Mouse (Mus musculus): ENCODE measurements around the gene Thy1.

The Thy1 gene

DNA sequence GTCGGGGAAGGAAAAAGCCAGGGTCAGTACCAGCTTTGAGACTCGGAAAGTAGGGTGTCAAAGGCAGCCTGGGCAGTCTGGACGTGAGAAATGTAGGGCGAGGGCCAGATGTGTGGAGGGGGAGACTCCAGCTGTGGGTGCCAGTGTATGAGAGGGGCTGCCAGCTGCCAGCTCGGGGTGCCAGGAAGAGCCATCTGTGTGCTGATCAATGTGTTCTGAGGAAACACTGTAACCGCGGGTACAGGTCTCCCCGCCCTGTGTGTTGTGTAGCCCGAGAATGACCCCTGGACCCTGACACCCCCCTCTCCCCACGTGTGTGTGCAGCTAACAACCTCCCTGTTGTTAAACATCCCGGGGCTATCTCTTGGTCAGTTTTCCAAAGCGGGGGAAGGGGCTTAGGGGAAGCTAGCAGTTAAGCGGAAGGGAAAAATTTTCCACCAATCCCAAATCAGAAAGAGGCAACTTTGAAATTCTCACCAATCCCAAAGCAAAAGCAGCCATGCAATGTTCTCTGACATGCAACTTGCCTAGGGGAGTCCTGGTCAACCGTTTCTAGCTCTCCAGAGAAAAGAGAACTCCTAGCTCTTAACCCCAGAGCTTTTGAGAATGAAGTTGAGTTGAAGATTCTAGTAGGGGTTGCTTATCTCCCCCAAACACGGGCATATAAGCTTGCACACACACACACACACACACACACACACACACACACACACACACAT, 24.2 kb downstream of the Thy1 start:
- DNase-seq (ENCODE audit: low spot score): no peak

DNA sequence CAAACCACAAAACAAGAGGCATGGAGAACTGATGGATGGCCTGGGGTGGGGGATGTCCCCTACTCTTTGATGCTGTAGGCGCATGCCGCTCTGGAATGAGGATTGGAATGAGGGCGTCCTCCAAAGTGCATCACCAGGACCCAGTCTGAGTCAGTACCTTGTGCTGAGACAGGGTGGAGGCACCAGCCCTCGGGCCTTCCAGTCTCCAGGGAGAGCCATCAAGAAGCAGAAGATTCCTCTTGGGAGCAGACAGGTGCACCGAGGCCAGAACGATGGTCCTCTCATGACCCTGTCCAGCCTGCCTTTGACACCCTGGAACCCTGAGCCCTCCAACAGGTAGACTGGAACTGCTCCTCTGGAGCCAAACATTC, 24.8 kb downstream of the Thy1 start:
- DNase-seq (ENCODE audit: low spot score): no peak

DNA sequence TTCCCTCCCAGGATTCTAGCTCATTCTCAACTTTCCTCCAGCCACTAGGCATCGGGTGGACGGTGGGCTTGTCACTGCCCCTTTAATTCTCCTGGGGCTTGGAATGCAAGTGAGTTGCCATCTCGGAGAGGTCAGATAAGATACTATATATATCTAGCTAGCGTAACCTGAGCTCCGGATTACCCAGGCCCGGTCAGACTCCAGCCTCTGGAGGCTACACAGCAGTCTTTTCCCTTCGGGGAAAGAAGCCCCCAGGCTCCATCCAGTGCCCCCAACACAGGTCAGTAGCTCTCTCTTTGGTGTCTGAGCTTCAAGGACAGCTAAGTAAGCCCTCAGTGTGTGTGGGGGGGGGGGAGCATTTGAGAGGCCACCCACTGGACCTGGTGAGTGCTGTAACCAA, 26.1 kb downstream of the Thy1 start:
- DNase-seq (ENCODE audit: low spot score): no peak

DNA sequence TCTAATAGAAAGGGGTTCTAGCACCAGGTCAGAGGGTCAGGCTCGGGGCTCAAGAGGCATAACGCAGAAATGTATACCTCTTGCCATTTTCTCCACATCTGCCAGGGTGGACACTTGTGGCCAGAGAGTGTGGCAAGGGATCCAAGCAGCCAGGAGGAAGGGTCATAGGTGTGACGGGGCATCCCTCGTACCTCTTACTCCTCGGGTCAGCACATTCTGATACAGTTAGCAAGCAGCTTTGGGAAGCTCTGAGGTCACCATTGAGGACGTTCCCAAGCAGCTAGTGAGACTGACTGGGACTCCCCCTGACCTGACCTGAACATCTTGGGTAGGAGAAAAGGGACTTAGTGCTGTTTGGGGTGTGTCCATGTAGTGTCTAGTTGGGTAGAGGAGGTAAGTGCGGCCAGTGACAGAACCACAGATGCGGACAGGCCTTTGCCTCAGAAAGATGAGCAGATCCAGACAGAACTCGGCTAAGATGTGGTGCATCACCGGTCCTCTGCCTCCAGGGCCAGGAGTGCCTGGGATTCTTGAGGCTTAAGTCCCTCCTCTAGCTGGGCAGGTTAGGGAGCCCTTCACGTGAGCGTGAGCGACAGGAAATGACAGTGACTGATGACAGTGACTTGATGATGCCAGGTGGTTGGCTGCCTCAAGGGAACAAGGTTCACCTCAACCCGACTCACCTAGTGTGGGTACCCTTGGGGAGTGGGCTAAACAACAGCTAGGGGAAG, 27.1 kb downstream of the Thy1 start:
- no peak for DNase-seq (ENCODE audit: low spot score)

DNA sequence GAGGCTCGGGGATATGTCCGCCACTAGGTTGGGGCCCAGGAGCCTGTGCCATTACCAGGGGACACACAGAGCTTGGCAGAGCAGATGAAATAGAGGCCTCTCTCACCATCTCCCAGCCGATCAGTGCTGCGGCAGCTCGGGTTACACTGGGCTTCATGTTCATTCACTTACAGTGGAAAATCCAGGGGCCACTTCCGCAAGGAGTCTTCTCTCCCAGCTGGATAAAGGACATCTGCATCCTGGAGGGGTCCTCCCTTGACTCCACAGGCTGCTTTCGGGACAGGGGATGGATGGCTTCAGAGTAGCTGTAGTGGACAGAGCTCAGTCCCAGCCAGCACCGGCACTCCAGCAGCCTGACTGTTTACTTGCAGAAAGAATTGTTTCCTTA, 27.7 kb downstream of the Thy1 start:
- DNase-seq (ENCODE audit: low spot score): no peak

DNA sequence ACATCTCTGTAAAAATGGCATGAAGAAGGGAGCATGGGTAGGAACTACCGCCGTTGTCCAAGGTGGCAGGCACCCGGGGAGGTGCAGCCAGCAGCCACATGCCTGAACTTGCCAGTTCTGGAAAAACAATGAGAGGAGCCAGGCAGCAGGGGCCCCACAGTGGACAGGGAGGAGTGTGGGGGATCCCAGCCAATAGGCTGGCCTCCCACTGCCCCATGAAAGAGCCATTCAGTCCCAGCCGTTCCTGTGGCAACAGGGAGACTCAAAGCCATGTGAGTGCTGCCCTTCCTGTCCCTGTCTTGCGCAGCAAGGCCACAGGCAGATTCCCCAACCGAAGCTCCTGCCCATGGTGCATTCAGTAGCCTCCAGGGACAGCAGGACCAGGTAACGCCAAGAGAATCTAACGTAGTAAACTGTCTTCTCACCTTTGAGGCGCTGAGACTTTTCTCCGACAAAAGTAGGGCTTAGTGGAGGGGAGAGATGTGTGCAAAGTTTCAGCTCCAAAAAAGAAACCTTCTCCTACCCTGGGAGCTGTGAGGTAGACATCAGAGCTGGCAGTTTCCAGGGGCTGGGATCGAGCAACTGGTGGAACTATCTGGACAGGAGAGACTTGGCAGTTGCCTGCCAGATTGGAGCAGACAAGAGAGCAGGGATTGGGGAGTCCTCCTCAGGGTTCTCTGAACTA, 28.9 kb downstream of the Thy1 start:
- no peak for DNase-seq (ENCODE audit: low spot score)

DNA sequence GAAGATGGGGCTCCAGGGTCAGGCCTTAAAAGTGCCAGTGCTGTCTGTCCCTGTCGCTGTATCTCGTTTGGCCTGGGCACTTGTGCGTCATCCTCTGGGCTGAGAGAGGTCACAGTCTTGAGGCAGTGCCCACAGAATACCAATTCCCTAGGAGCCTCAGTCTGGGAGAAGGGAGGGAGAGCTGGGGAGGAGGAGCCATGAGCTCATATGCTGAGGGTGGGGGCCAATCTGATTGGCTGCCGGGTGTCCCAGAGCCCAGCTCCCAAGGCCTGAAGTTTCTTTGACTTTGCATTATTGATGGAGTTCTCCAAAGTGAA, 29.4 kb downstream of the Thy1 start:
- no peak for DNase-seq (ENCODE audit: low spot score)

DNA sequence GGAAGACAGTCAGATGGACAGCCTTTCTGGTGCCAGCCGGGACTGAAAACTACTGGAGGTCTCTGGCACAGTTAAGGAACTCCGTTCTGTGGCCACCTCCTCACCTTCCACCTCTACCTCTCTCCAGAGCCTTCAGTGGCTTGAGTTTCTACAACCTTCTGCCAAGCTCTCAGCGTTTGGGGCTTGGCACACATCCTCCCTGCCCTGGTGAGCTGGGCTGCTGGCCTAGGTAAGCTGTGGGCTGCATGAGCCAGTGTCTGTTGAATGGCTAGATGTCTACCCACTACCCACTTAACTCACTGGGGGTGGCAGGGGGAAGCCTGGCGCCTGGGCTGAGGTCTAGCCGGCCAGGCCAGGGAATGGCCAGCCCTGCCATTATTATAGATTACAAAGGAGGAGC, 29.9 kb downstream of the Thy1 start:
- DNase-seq (ENCODE audit: low spot score): no peak

DNA sequence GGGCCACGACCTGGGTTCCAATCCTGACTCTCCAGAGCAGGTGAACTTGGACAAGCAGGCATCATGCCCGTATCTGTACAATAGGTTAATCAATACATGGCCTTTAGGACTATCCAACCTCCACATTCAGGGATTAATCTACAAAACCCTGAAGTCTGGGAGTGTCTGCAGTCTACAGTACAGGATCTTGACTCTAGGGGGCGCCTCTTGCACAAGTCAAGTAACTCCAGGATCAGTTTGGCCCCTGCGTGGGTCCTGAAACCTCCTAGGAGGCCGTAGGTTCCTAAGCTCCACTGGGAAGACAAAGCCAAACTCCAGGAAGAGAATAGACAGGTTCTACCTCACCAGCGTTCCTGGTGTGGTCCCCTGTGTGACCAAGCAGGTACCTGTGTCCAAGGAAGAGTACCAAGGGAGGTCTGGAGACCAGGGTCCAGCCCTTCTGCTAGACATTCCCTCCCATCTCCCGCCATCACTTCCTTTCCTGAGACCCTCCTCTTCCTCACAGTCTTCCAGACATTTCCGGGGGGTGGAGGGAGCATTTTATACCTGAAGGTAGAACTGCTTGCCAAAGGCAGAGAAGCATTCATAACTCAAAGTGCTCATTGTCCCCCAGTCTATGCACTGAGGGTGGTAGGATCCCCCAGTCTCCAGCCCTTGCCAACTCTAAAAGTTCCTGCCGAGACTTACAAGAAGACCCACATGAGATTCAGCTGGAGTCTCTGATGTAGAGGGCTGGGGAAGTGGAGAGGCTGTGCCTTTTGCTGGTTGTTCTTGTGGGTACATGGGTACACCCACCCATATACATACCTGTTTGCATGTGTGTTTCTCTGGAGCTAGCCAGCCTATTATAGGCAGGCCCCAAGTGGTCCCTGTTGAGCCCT, 31.5 kb downstream of the Thy1 start:
- no peak for DNase-seq (ENCODE audit: low spot score)

DNA sequence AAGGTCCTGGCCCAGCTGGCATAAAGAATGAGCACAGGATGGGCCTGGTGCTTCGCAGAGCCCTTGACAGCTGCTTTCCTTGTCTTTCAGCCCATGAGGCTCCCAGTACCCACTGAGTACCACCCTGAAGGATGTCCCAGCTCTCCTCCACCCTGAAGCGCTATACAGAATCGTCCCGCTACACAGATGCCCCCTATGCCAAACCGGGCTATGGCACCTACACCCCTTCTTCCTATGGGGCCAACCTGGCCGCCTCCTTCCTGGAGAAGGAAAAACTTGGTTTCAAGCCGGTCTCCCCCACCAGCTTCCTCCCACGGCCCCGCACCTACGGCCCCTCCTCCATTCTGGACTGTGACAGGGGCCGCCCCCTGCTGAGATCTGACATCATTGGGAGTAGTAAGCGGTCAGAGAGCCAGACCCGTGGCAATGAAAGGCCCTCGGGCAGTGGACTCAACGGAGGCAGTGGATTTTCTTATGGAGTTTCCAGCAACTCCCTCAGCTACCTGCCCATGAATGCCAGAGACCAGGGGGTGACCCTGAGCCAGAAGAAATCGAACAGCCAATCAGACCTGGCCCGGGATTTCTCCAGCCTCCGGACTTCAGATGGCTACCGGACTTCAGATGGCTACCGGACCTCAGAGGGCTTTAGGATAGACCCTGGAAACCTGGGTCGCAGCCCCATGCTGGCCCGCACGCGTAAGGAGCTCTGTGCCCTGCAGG, 32.3 kb downstream of the Thy1 start:
- DNase-seq (ENCODE audit: low spot score): no peak

DNA sequence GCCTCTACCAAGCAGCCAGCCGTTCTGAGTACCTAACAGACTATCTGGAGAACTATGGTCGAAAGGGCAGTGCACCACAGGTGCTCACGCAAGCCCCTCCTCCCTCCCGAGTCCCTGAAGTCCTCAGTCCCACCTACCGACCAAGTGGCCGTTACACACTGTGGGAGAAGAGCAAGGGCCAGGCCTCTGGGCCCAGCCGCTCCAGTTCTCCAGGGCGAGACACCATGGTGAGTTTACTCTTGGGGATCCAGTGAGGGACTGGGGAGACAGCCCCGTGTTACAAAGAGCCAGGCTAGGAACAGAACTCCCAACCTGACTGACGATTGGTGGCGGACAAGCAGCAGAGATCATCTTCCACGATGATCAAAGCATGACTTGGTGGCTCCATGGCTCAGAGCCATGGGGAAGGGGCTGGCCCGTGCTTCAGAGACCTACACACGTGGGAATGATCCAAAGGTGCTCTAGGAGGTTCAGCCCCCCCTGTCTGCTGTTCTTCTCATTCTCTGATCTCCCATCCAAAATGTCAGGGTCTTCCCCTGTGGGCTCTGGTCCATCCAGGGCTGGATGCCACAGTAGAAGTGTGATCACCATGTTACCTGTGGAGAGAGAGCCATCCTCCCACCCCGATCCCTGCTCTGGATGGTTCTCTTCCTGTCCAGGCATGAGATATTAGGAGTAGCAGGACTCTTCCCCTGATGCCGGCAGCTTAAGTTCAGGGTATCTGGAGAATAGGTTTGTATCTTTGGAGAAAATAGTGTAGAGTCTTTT, 33.0 kb downstream of the Thy1 start:
- no peak for DNase-seq (ENCODE audit: low spot score)

DNA sequence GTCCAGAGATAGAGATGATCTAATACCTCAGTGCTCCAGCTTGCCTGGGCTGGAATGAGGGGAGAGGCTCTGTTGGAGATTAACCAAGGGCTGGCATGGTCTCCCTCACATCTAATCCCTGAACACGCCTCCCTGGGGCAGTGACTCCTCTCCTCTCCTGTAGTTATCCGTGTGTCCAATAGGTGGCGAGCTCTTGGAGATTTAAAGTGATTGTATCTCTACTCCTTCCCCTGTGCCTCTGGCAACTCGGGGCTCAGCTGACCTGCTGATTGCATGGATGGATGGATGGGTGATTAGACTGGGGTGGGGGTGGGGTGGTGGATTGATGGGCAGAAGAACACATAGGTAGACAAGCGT, 33.6 kb downstream of the Thy1 start:
- peak; percentile 83 for DNase-seq (ENCODE audit: low spot score)

DNA sequence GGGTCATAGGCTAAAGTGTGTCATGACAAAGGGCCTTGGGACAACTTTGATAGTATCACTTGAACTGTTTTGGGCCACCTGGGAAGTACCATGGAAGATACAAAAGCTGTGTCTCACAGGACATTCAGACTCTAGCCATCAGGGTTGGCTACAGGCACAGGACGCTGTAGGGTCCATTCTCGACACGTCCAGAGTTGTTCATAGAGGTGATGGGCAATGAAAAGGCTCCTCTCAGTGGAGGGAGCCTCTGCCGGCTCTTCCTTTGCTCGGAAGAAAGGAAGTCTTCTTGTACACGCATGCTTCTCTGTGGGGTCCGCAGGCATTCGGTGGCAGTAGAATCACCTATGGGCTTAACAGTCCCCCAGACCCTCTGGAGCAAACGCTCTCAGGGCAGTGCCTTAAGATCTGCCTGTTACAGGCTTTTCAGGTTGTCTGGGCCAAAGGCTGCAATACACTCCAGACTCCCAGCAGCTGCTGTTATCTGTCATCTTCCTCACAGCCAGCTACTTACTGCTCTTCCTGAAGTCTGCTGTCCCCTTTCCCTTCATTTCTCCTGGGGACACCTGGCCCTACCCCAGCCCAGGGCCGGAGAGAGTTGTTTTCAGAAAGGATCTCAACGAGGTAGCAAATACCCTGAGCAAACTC, 34.2 kb downstream of the Thy1 start:
- no peak for DNase-seq (ENCODE audit: low spot score)

DNA sequence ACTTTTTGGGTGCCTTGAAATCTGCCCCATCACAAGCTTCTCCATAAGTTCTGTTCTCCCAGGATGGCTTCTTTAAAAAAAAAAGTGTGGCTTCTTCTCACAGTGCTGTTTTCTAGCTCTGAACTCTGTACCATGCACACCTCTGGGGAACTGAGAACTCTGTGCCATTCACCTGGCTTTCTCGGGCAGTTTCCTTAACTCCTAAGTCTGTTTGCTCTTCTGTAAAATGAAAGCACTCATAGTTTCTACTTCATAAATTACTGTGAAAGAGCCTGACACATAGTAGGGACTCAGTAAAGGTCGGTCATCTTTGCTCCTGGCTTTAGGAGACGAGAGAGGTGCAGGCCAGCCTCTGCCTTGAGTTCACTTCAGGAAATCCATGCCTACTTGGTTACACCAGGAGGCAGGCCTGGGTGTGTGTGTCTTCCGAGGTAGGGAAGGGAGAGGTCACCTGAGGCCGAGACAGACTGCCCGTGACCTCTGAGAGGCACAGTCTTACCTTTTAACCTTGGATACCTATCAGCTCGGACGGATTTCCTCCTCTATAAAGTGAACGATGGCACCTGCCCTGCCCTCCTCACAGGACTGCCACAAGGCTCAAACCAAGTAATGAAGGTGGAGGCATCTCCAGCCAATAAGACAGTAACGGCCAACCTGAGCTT, 35.1 kb downstream of the Thy1 start:
- no peak for DNase-seq (ENCODE audit: low spot score)

DNA sequence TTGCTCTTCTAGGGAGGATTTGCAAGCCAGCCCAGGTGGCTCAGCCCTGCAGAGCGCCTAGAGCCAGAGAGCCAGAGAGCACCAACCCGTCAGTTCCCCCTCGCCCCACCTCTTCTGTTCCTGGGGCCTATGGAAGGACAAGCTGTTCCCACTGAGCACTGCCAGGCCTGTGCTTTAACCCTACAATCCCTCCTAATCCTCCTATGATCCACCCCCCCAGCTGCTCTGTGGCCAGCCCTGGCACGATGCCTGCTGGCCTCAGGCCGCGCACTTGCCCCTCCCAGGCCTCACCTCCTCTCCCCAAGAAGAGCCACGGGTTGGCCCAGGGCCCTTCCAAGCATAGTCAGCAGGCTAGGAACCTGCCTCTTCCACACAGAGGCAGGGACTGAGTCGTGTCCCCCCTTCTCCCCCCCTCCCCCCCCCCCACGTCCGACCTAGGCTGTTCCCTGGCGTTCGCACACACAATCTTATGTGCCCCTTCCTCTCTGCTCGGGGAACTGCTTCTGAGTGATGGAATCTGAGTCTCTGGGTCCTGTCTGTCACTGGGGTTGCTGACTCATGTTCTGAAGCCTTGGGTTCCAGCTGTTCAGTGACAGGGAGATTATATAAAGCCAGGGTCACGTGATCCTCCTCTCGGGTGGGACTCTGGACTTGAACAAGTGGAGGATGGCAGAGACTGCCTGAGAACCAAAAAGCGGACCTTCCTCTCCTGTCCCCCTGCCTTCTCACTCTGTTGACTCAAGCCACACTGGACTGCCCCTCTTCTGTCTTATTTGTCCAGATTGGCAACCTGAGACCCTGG, 36.0 kb downstream of the Thy1 start:
- DNase-seq (ENCODE audit: low spot score): peak; percentile 86

DNA sequence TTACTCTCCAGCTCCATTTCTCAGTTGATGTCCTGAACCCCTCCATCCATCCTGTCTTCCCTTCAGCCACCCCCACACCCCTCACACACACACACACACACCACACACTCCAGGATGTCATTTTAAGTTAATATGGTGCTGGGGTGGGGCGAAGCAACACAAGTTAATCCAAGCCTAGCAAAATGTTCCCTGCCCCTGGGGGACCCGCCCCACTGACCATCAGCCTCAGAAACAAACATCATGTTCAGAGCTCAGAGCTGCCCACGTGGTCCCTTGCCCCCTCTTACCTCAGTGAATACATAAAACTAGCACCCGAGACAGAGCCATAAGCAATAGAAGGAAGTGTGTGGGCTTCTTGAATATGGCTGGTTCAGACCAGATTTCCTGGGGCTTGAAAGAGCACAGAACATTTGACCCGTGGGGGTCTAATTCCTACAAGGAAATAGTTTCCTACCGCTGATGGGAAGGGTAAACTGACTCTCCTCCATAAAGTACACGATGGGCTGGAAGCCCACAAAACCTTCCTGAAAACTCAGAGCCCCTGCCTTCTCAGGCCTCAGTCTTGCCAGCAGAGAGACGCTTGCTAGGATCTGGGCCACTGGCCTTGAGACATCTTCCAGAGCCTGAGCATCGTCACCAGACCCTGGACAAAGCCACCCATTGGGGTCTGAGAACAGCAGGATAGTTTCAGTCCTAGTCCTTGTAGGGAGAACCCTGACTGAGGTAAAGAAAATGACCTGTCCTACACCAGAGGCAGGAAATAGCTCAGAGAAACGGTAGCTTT, 37.0 kb downstream of the Thy1 start:
- no peak for DNase-seq (ENCODE audit: low spot score)

DNA sequence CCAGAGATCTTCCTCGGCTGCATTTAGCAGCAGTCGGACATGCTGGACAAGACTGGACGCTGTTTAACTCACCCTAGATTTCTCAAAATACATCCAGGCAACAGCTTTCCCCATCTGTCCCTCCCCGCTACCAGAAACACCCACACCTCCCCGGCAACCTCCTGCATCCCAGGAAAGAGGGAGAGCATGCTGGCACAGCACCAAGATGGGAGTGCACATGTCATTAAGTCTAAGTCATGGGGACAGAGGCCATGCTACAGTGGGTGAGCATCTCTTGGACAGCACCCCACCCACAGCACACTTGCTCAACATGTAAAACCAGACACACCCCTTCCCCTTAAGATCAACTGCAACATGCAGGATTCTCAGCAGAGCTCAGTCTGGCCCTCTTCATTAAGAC, 37.8 kb downstream of the Thy1 start:
- no peak for DNase-seq (ENCODE audit: low spot score)

DNA sequence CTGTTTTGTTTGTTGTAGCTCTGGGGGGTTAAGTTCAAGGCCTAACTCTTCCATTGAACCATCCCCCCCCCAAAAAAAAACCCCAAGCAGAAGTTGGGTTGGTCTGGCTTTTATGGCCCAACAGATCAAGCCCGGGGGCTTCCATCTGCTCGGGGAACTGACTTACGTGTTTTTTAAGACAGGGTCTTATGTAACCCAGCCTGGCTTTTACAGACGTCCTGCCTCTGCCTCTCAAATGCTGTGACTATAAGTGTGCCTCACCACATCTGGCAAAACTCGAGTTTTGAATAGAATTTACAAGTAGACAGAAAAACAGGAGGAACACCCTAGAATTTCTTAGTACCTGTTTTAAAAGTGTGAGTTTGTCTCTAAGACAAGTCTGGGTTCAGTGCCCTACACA, 38.4 kb downstream of the Thy1 start:
- no peak for DNase-seq (ENCODE audit: low spot score)

DNA sequence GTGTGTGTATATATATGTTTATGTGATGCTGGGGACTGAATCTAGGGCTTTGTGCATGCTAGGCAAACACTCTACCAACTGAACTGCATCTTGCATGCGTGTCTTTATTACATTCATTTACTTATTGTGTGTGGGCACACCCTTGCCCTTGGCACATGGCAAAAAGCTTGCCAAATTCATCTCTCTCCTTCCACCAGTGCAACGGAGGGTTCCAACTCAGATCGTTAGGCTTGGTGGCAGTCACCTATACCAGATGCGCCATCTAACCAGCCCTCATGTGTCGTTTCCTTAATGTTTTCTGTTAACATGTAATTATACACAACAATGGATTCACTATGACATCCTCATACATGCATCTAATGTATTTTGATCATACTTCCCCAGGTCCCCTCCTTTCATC, 39.1 kb downstream of the Thy1 start:
- no peak for DNase-seq (ENCODE audit: low spot score)
